In the genomic region with DNA sequence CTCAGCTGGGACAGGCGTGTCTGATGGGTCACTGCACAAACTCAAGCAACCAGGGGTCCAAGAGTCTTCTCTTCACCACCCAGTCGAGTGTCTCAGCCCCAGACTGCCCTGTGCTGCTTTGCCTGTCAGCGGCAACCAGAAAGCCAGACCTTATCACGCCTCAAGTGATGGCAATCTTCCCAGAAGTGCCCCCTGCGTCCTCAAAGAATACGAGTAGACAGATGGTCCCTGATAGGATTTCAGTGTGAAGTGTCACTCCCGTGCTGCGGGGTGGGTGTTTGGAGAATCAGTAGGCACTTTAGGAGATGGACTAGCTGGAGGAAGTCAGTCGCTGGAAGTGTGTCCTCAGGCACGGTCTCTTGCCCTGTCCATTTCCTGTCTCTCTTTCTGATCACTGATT, we compare ENCODE assay signal across 20 mouse cellular contexts.
DNase-seq lines count a peak whose midpoint lies in the region; ATAC-seq lines count a peak whose summit lies in the region.
"Had no signal": no experiment of that assay in that cellular context is flagged by ENCODE, and none has a peak within 500 bp of the region (broad histone marks: within the 10 kb centered on the region; RNA-seq: fewer than 3 reads in every experiment).

No protein-coding gene starts in this region.

- H3K9me3 ChIP-seq in hindbrain, embryonic 15.5 days = no peaks in the 10 kb centered on the region
- H3K9me3 ChIP-seq in hindbrain, embryonic 11.5 days (ENCODE audit: control insufficient read depth, low read length) = no peaks in the 10 kb centered on the region
- H3K9me3 ChIP-seq: embryonic facial prominence, embryonic 12.5 days; limb, embryonic 10.5 days; neural tube, embryonic 12.5 days had no signal

- WGBS in hindbrain, embryonic 15.5 days = 53% methylated on average over 10 of the region's 10 CpGs
- 60% methylated on average over 10 of the region's 10 CpGs for WGBS in hindbrain, embryonic 11.5 days

- H3K4me1 ChIP-seq in hindbrain, embryonic 15.5 days (replicated peaks) = peaks cover 13% of the 10 kb centered on the region
- H3K4me1 ChIP-seq in hindbrain, embryonic 11.5 days (replicated peaks; ENCODE audit: control insufficient read depth, insufficient read depth, low read length) = no peaks in the 10 kb centered on the region
- H3K4me1 ChIP-seq: embryonic facial prominence, embryonic 12.5 days; neural tube, embryonic 12.5 days had no signal

- H3K4me2 ChIP-seq in hindbrain, embryonic 15.5 days = no peak overlapping the region
- H3K4me2 ChIP-seq in hindbrain, embryonic 11.5 days (replicated peaks; ENCODE audit: low read depth, low read length) = no peak overlapping the region
- H3K4me2 ChIP-seq: embryonic facial prominence, embryonic 12.5 days; neural tube, embryonic 12.5 days had no signal

- no peak for DNase-seq in hindbrain, embryonic 11.5 days (ENCODE audit: low spot score)
- DNase-seq in retina, postnatal 1 day = peak; percentile 62
- DNase-seq in retina, embryonic 14.5 days (ENCODE audit: low spot score) = no peak
- DNase-seq in cerebellum, adult 9-10 months = peak; percentile 67
- no peak for DNase-seq in kidney, postnatal 25 days
- DNase-seq in adrenal gland, postnatal 10 days = no peak
- DNase-seq: adrenal gland, adult 2 months; gastrocnemius, postnatal 14 days; heart, adult 2 months; heart, postnatal 36 days; kidney, adult 2 months; kidney, postnatal 10 days; lung, adult 18-20 months; thymus, postnatal 25 days had no signal

- peak; percentile 38; the same call in 1 of the 2 replicates for ATAC-seq in hindbrain, embryonic 15.5 days (ENCODE audit: low FRiP score, low read depth)
- no peak for ATAC-seq in hindbrain, embryonic 11.5 days (ENCODE audit: low FRiP score)
- ATAC-seq: inflammation-experienced regulatory T-cells, adult 6 months had no signal

- H3K27ac ChIP-seq in hindbrain, embryonic 15.5 days (replicated peaks) = no peak overlapping the region
- no peak overlapping the region for H3K27ac ChIP-seq in hindbrain, embryonic 11.5 days (ENCODE audit: low read depth, low read length)
- H3K27ac ChIP-seq: embryonic facial prominence, embryonic 12.5 days; heart, adult 2 months; limb, embryonic 10.5 days; neural tube, embryonic 12.5 days had no signal

- no peaks in the 10 kb centered on the region for H3K36me3 ChIP-seq in hindbrain, embryonic 15.5 days
- no peaks in the 10 kb centered on the region for H3K36me3 ChIP-seq in hindbrain, embryonic 11.5 days (ENCODE audit: control insufficient read depth, insufficient read depth, low read length)
- H3K36me3 ChIP-seq: embryonic facial prominence, embryonic 12.5 days; limb, embryonic 10.5 days; neural tube, embryonic 12.5 days had no signal

- no peaks in the 10 kb centered on the region for H3K27me3 ChIP-seq in hindbrain, embryonic 15.5 days
- no peaks in the 10 kb centered on the region for H3K27me3 ChIP-seq in hindbrain, embryonic 11.5 days (ENCODE audit: control insufficient read depth, insufficient read depth, low read length)
- H3K27me3 ChIP-seq: embryonic facial prominence, embryonic 12.5 days; neural tube, embryonic 12.5 days had no signal

- no peak overlapping the region for H3K9ac ChIP-seq in hindbrain, embryonic 15.5 days
- no peak overlapping the region for H3K9ac ChIP-seq in hindbrain, embryonic 11.5 days (ENCODE audit: low read depth, low read length)
- H3K9ac ChIP-seq: embryonic facial prominence, embryonic 12.5 days; neural tube, embryonic 12.5 days had no signal

- no peak overlapping the region for H3K4me3 ChIP-seq in hindbrain, embryonic 15.5 days
- H3K4me3 ChIP-seq in hindbrain, embryonic 11.5 days (ENCODE audit: low read depth, low read length) = no peak overlapping the region
- H3K4me3 ChIP-seq: embryonic facial prominence, embryonic 12.5 days; erythroblast, embryonic 14.5 days; heart, adult 2 months; limb, embryonic 10.5 days; neural tube, embryonic 12.5 days had no signal

Comparison
In these comparisons a context has a peak if more than half of its experiments do, and no peak if none do; other contexts are left out.
1. DNase-seq: peak in retina, postnatal 1 day (single experiment) and cerebellum, adult 9-10 months (single experiment); none in hindbrain, embryonic 11.5 days (single experiment), retina, embryonic 14.5 days (single experiment), kidney, postnatal 25 days (0 of 2) and adrenal gland, postnatal 10 days (single experiment).